Mouse (Mus musculus) ES-Bruce4 (cell line): ENCODE measurements around the gene Fndc3b.

Source experiments
- CTCF ChIP-seq: IDR thresholded peaks from one replicate; pipeline ENCODE4 v1.8.1; 2011; ENCODE audit warnings: low read depth, low read length
- EP300 ChIP-seq: IDR thresholded peaks from 2 replicates; pipeline ENCODE4 v1.6.1; 2011; ENCODE audit warnings: low read depth, low read length; ENCODE audit not compliant: insufficient read depth
- POLR2A ChIP-seq: IDR thresholded peaks from one replicate; pipeline ENCODE4 v1.8.1; 2011; ENCODE audit warnings: low read length; ENCODE audit not compliant: insufficient read depth

- TF ChIP-seq POLR2A, result no peak
- no peak for TF ChIP-seq CTCF
- no peak for TF ChIP-seq EP300
These were observed 187.8 kb downstream of the Fndc3b start for GRCm38 (mm10) chr3:27523176-27523936.
